Mouse (Mus musculus) MEL (cell line): Measurements from ENCODE around the gene Ndrg3. TPM values are rescaled to one million over a fixed set of nuclear protein-coding genes. Genes with fewer than 3 reads are reported as not detected.

Experiments used
- DNase-seq: peaks from one replicate; pipeline ENCODE4 v3.0.0; 2011; ENCODE audit warnings: low read depth, low spot score
- H3K27ac ChIP-seq: 2 replicates; pipeline ENCODE4 v1.5.1; 2012; ENCODE audit warnings: low read depth, mild to moderate bottlenecking, control low read depth, low read length, moderate library complexity; ENCODE audit not compliant: control insufficient read depth
- H3K27me3 ChIP-seq, 2 experiments: fragments of 150-350 bp in 1 of 2; sonication (generic) in 1 of 2; 2 replicates each; pipeline ENCODE4 v1.6.1; 2012; ENCODE audit warnings: low read length in 2 of 2, mild to moderate bottlenecking in 2 of 2, improper control_type of control experiment in 1 of 2, moderate library complexity in 1 of 2; ENCODE audit not compliant: insufficient read depth in 2 of 2, control insufficient read depth in 1 of 2
- H3K36me3 ChIP-seq, 2 experiments: 2 replicates each; pipeline ENCODE4 v1.6.1; 2012 to 2014; ENCODE audit warnings: low read length in 2 of 2, improper control_type of control experiment in 1 of 2, inconsistent platforms in 1 of 2, mild to moderate bottlenecking in 1 of 2; ENCODE audit not compliant: insufficient read depth in 2 of 2, control insufficient read depth in 1 of 2
- H3K4me1 ChIP-seq, 2 experiments: fragments of 150-350 bp in 1 of 2; sonication (generic) in 1 of 2; 2 replicates each; pipeline ENCODE4 v1.6.1; 2012; ENCODE audit warnings: low read length in 2 of 2, improper control_type of control experiment in 1 of 2, mild to moderate bottlenecking in 1 of 2; ENCODE audit not compliant: insufficient read depth in 2 of 2, control insufficient read depth in 1 of 2
- H3K4me3 ChIP-seq, 2 experiments: fragments of 150-350 bp in 1 of 2; sonication (generic) in 1 of 2; 2 replicates each; pipeline ENCODE4 v1.5.1; 2012; ENCODE audit warnings: low read depth in 2 of 2, low read length in 2 of 2, mild to moderate bottlenecking in 2 of 2, moderate library complexity in 2 of 2, control low read depth in 1 of 2, improper control_type of control experiment in 1 of 2; ENCODE audit not compliant: control insufficient read depth in 1 of 2, insufficient read depth in 1 of 2
- H3K79me2 ChIP-seq: 2 replicates; pipeline ENCODE4 v1.6.1; 2012; ENCODE audit warnings: mild to moderate bottlenecking, low read length, moderate library complexity; ENCODE audit not compliant: control insufficient read depth, poor library complexity, insufficient read depth
- H3K9ac ChIP-seq: 2 replicates; pipeline ENCODE4 v1.6.1; 2012; ENCODE audit warnings: low read depth, mild to moderate bottlenecking, control low read depth, low read length, moderate library complexity; ENCODE audit not compliant: control insufficient read depth, poor library complexity, severe bottlenecking
- H3K9me3 ChIP-seq: fragments of 150-350 bp; sonication (generic); replicated peaks from 2 replicates; pipeline ENCODE4 v1.6.1; 2012; ENCODE audit warnings: mild to moderate bottlenecking, low read length, improper control_type of control experiment, moderate library complexity; ENCODE audit not compliant: insufficient read depth
- CHD2 ChIP-seq: IDR thresholded peaks from 2 replicates; pipeline ENCODE4 v1.6.1; 2011; ENCODE audit warnings: low read length, improper control_type of control experiment
- CTCF ChIP-seq, 3 experiments: IDR thresholded peaks in 2 of 3; conservative IDR thresholded peaks in 1 of 3; 2 replicates each; pipeline ENCODE4 v1.5.1; 2011 to 2012; ENCODE audit warnings: low read length in 3 of 3, low read depth in 2 of 3, mild to moderate bottlenecking in 2 of 3, improper control_type of control experiment in 1 of 3, inconsistent platforms in 1 of 3, mixed read lengths in 1 of 3, moderate library complexity in 1 of 3; ENCODE audit not compliant: control insufficient read depth in 1 of 3, insufficient read depth in 1 of 3, poor library complexity in 1 of 3, severe bottlenecking in 1 of 3
- E2F4 ChIP-seq: IDR thresholded peaks from 2 replicates; pipeline ENCODE4 v1.6.1; 2011; ENCODE audit warnings: low read depth, low read length, improper control_type of control experiment, borderline replicate concordance
- ELF1 ChIP-seq: IDR thresholded peaks from 2 replicates; pipeline ENCODE4 v1.6.1; 2014; ENCODE audit warnings: low read depth, mild to moderate bottlenecking, inconsistent platforms, low read length, improper control_type of control experiment, moderate library complexity
- EP300 ChIP-seq, 2 experiments: IDR thresholded peaks; 2 replicates each; pipeline ENCODE4 v1.6.1; 2011; ENCODE audit warnings: improper control_type of control experiment in 2 of 2, low read length in 2 of 2, low read depth in 1 of 2, mild to moderate bottlenecking in 1 of 2
- ETS1 ChIP-seq: IDR thresholded peaks from 2 replicates; pipeline ENCODE4 v1.6.1; 2012; ENCODE audit warnings: low read depth, mild to moderate bottlenecking, inconsistent platforms, low read length, improper control_type of control experiment, moderate library complexity
- GABPA ChIP-seq: IDR thresholded peaks from 2 replicates; pipeline ENCODE4 v1.6.1; 2012; ENCODE audit warnings: low read depth, mild to moderate bottlenecking, inconsistent platforms, low read length, improper control_type of control experiment, moderate library complexity
- HCFC1 ChIP-seq: IDR thresholded peaks from 2 replicates; pipeline ENCODE4 v1.6.1; 2012; ENCODE audit warnings: low read depth, mild to moderate bottlenecking, inconsistent platforms, low read length, improper control_type of control experiment, moderate library complexity
- JUND ChIP-seq: IDR thresholded peaks from 2 replicates; pipeline ENCODE4 v1.6.1; 2011; ENCODE audit warnings: low read depth, mild to moderate bottlenecking, improper control_type of control experiment, low read length
- KAT2A ChIP-seq: conservative IDR thresholded peaks from 2 replicates; pipeline ENCODE4 v1.6.1; 2012; ENCODE audit warnings: low read depth, low read length, improper control_type of control experiment, inconsistent platforms
- MAFK ChIP-seq: IDR thresholded peaks from 2 replicates; pipeline ENCODE4 v1.6.1; 2011; ENCODE audit warnings: low read depth, mild to moderate bottlenecking, low read length, improper control_type of control experiment, borderline replicate concordance
- MAX ChIP-seq: IDR thresholded peaks from 2 replicates; pipeline ENCODE4 v1.6.1; 2011; ENCODE audit warnings: low read length, improper control_type of control experiment
- MAZ ChIP-seq: IDR thresholded peaks from 2 replicates; pipeline ENCODE4 v1.6.1; 2012; ENCODE audit warnings: low read depth, mild to moderate bottlenecking, inconsistent platforms, low read length, improper control_type of control experiment
- MXI1 ChIP-seq: IDR thresholded peaks from 2 replicates; pipeline ENCODE4 v1.6.1; 2011; ENCODE audit warnings: mild to moderate bottlenecking, low read depth, low read length, improper control_type of control experiment
- MYB ChIP-seq: IDR thresholded peaks from 2 replicates; pipeline ENCODE4 v1.6.1; 2011; ENCODE audit warnings: mild to moderate bottlenecking, low read depth, low read length, improper control_type of control experiment
- MYC ChIP-seq: IDR thresholded peaks from 2 replicates; pipeline ENCODE4 v1.6.1; 2011; ENCODE audit warnings: low read depth, mild to moderate bottlenecking, low read length, improper control_type of control experiment, moderate library complexity
- POLR2A ChIP-seq, 2 experiments: IDR thresholded peaks; 2 replicates each; pipeline ENCODE4 v1.6.1; 2011 to 2012; ENCODE audit warnings: low read length in 2 of 2, mild to moderate bottlenecking in 2 of 2, control low read depth in 1 of 2, improper control_type of control experiment in 1 of 2, low read depth in 1 of 2, moderate library complexity in 1 of 2; ENCODE audit not compliant: control insufficient read depth in 1 of 2, insufficient read depth in 1 of 2, poor library complexity in 1 of 2
- POLR2AphosphoS2 ChIP-seq: IDR thresholded peaks from 2 replicates; pipeline ENCODE4 v1.6.1; 2011; ENCODE audit warnings: low read length, improper control_type of control experiment
- POLR2AphosphoS5 ChIP-seq: IDR thresholded peaks from 2 replicates; pipeline ENCODE4 v1.6.1; 2012; ENCODE audit warnings: low read depth, borderline replicate concordance, mild to moderate bottlenecking, inconsistent platforms, low read length, moderate library complexity, mixed read lengths
- RAD21 ChIP-seq: IDR thresholded peaks from 2 replicates; pipeline ENCODE4 v1.6.1; 2011; ENCODE audit warnings: mild to moderate bottlenecking, low read depth, low read length, improper control_type of control experiment
- SIN3A ChIP-seq: IDR thresholded peaks from 2 replicates; pipeline ENCODE4 v1.6.1; 2012; ENCODE audit warnings: low read length, improper control_type of control experiment, inconsistent platforms
- SMC3 ChIP-seq: IDR thresholded peaks from 2 replicates; pipeline ENCODE4 v1.6.1; 2011; ENCODE audit warnings: low read depth, low read length, improper control_type of control experiment
- TBP ChIP-seq: IDR thresholded peaks from 2 replicates; pipeline ENCODE4 v1.8.0; 2011; ENCODE audit warnings: low read depth, low read length, improper control_type of control experiment
- TCF12 ChIP-seq: IDR thresholded peaks from 2 replicates; pipeline ENCODE4 v1.6.1; 2014; ENCODE audit warnings: low read depth, mild to moderate bottlenecking, inconsistent platforms, low read length, improper control_type of control experiment, moderate library complexity
- UBTF ChIP-seq: IDR thresholded peaks from 2 replicates; pipeline ENCODE4 v1.6.1; 2012; ENCODE audit warnings: low read depth, mild to moderate bottlenecking, inconsistent platforms, low read length, improper control_type of control experiment, moderate library complexity, borderline replicate concordance; ENCODE audit not compliant: insufficient read depth
- USF1 ChIP-seq: IDR thresholded peaks from 2 replicates; pipeline ENCODE4 v1.6.1; 2014; ENCODE audit warnings: low read depth, mild to moderate bottlenecking, inconsistent platforms, low read length, improper control_type of control experiment, moderate library complexity
- USF2 ChIP-seq, 2 experiments: IDR thresholded peaks; 2 replicates each; pipeline ENCODE4 v1.6.1; 2011 to 2012; ENCODE audit warnings: improper control_type of control experiment in 2 of 2, low read length in 2 of 2, borderline replicate concordance in 1 of 2, inconsistent platforms in 1 of 2, low read depth in 1 of 2, mild to moderate bottlenecking in 1 of 2; ENCODE audit not compliant: insufficient read depth in 1 of 2
- ZC3H11A ChIP-seq: IDR thresholded peaks from 2 replicates; pipeline ENCODE4 v1.6.1; 2012; ENCODE audit warnings: low read depth, mild to moderate bottlenecking, inconsistent platforms, low read length, improper control_type of control experiment
- ZKSCAN1 ChIP-seq: IDR thresholded peaks from 2 replicates; pipeline ENCODE4 v1.6.1; 2012; ENCODE audit warnings: low read depth, mild to moderate bottlenecking, inconsistent platforms, low read length, improper control_type of control experiment, moderate library complexity
- ZMIZ1 ChIP-seq: IDR thresholded peaks from 2 replicates; pipeline ENCODE4 v1.6.1; 2012; ENCODE audit warnings: low read depth, mild to moderate bottlenecking, inconsistent platforms, low read length, improper control_type of control experiment, moderate library complexity
- ZNF384 ChIP-seq: IDR thresholded peaks from 2 replicates; pipeline ENCODE4 v1.6.1; 2012; ENCODE audit warnings: low read depth, mild to moderate bottlenecking, inconsistent platforms, low read length, improper control_type of control experiment
- polyA plus RNA-seq, 2 experiments: library from polyadenylated mRNA; stranded (reverse) in 1 of 2; unstranded in 1 of 2; fragments of >175 nt in 1 of 2; fragments of >200 nt in 1 of 2; gene quantifications; 2 replicates each; pipeline versions ENCODE4 v1.2.1 to v1.2.4; 2012; ENCODE audit warnings: low replicate concordance in 2 of 2, low read depth in 1 of 2; ENCODE audit not compliant: insufficient read length in 2 of 2, insufficient read depth in 1 of 2, missing spikeins in 1 of 2
- total RNA-seq: library from RNA; depleted of rRNA; stranded (reverse); fragments of 300-350 nt; gene quantifications from 2 replicates; pipeline ENCODE4 v1.2.3, GENCODE M21; 2012

Ndrg3 gene
- total and polyA plus RNA-seq, 3 experiments: 19.0 to 39.6 TPM; not detected in 1

GRCm38 (mm10) chr2:156970253-156970652, 21.6 kb downstream of the Ndrg3 start:
- no peak for DNase-seq
- H3K79me2 ChIP-seq: no peaks in the 10 kb centered on the region
- TF ChIP-seq MXI1 (no peak), MAFK (no peak), ZNF384 (no peak), POLR2A (IDR thresholded peaks at IDR 0.05; ENCODE audit: control insufficient read depth in 1 of 2, insufficient read depth in 1 of 2, low read depth in 1 of 2, low read length in 2 of 2, poor library complexity in 1 of 2) (no peak), SMC3 (no peak), HCFC1 (no peak), MAX (no peak), JUND (no peak), KAT2A (no peak), ELF1 (no peak), ETS1 (no peak), USF2 (IDR thresholded peaks at IDR 0.05; ENCODE audit: borderline replicate concordance in 1 of 2, insufficient read depth in 1 of 2, low read depth in 1 of 2, low read length in 2 of 2) (no peak), MYB (no peak), ZMIZ1 (no peak), TCF12 (no peak), CTCF (IDR thresholded peaks at IDR 0.05 in 2 of 3, conservative IDR thresholded peaks at IDR 0.05 in 1 of 3; ENCODE audit: control insufficient read depth in 1 of 3, insufficient read depth in 1 of 3, low read depth in 2 of 3, low read length in 3 of 3, poor library complexity in 1 of 3, severe bottlenecking in 1 of 3) (no peak), MYC (no peak), GABPA (no peak), MAZ (no peak), POLR2AphosphoS2 (no peak)
- H3K4me1 ChIP-seq: no peaks in the 10 kb centered on the region
- H3K4me3 ChIP-seq: no peak overlapping the region
- no peaks in the 10 kb centered on the region; a peak in 1 of 4 replicates for H3K36me3 ChIP-seq
- H3K9me3 ChIP-seq: no peaks in the 10 kb centered on the region
- H3K9ac ChIP-seq: no peak overlapping the region
- H3K27ac ChIP-seq: no peak overlapping the region
- H3K27me3 ChIP-seq: no peaks in the 10 kb centered on the region

- TF ChIP-seq MYC (no peak), JUND (no peak), ZC3H11A (no peak), E2F4 (no peak), MAX (no peak), UBTF (no peak), TBP (no peak), TCF12 (no peak), CHD2 (no peak), GABPA (no peak), ELF1 (no peak), SIN3A (no peak), EP300 (IDR thresholded peaks at IDR 0.05; ENCODE audit: low read depth in 1 of 2, low read length in 2 of 2) (no peak), ZKSCAN1 (no peak), POLR2AphosphoS5 (no peak), USF1 (no peak), CTCF (IDR thresholded peaks at IDR 0.05 in 2 of 3, conservative IDR thresholded peaks at IDR 0.05 in 1 of 3; ENCODE audit: control insufficient read depth in 1 of 3, insufficient read depth in 1 of 3, low read depth in 2 of 3, low read length in 3 of 3, poor library complexity in 1 of 3, severe bottlenecking in 1 of 3) (no peak), ETS1 (no peak), RAD21 (no peak)
- H3K9me3 ChIP-seq: no peaks in the 10 kb centered on the region
- no peak overlapping the region for H3K9ac ChIP-seq
- no peaks in the 10 kb centered on the region for H3K79me2 ChIP-seq
- H3K4me3 ChIP-seq: no peak overlapping the region
- H3K27me3 ChIP-seq: no peaks in the 10 kb centered on the region
- no peaks in the 10 kb centered on the region for H3K4me1 ChIP-seq
- H3K27ac ChIP-seq: no peak overlapping the region
- no peaks in the 10 kb centered on the region; a peak in 1 of 4 replicates for H3K36me3 ChIP-seq
- no peak for DNase-seq
These were observed 23.4 kb downstream of the Ndrg3 start for GRCm38 (mm10) chr2:156968501-156968900.
